Mouse (Mus musculus) frontal cortex, adult (tissue): ENCODE measurements around the gene Dcun1d2.
A peak's percentile ranks its signal among the peaks of the same experiment; 100 is the strongest.

Experiments used
- ATAC-seq: cut with Nextera tagmentation; 2 replicates; pipeline ENCODE4 v1.9.2; 2017; ENCODE audit warnings: mild to moderate bottlenecking, moderate library complexity, mixed read lengths; ENCODE audit not compliant: low TSS enrichment

Dcun1d2 gene

DNA sequence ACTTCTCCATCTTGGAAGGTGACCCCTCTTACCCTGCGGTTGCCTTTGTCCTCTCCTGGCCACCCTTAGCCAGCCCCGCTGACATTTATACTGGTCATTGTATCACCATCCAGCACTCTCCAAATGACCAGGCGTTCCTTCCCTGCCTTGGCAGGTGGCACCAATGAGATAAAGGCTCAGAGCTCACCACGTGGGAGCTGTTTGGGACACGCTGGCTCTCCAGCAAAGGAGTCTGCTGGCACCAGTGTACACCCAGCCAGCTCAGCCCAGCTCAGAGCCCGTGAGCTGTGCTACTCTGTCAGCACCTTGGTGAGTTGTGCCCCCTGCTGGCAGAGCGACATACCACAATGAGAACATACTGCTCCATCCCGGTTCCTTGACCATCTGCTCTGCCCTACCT lies 33.9 kb downstream of the Dcun1d2 start, which contains the start of gene Adprhl1:
Gene Adprhl1 (minus strand): TSS at position 144 of the 400 bp plus-strand sequence.
- peak; percentile 91 for ATAC-seq

DNA sequence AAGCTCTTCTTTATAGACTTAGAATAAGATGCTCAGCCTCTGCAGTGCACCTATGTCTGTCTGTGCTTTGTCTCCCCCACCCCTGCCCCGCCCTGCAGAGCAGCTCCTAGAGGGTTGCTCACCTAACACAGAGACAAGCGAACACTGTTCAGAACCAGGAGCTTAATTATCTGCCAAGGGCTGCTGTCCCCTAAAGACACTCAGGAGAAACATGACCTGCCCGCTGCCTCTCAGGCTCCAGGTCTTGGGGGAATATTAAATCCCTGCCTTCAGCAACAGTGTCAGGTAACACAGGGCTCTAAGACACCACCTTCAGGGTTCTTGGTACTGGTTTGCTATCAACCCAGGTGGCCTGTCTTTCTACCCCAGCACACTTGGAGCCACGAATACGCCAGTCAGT lies 34.5 kb downstream of the Dcun1d2 start:
- no peak for ATAC-seq

GRCm38 (mm10) chr8:13252837-13253236 lies 35.1 kb downstream of the Dcun1d2 start:
- ATAC-seq: no peak

- no peak for ATAC-seq
Observed at GRCm38 (mm10) chr8:13244343-13244880, 43.5 kb downstream of the Dcun1d2 start.

DNA sequence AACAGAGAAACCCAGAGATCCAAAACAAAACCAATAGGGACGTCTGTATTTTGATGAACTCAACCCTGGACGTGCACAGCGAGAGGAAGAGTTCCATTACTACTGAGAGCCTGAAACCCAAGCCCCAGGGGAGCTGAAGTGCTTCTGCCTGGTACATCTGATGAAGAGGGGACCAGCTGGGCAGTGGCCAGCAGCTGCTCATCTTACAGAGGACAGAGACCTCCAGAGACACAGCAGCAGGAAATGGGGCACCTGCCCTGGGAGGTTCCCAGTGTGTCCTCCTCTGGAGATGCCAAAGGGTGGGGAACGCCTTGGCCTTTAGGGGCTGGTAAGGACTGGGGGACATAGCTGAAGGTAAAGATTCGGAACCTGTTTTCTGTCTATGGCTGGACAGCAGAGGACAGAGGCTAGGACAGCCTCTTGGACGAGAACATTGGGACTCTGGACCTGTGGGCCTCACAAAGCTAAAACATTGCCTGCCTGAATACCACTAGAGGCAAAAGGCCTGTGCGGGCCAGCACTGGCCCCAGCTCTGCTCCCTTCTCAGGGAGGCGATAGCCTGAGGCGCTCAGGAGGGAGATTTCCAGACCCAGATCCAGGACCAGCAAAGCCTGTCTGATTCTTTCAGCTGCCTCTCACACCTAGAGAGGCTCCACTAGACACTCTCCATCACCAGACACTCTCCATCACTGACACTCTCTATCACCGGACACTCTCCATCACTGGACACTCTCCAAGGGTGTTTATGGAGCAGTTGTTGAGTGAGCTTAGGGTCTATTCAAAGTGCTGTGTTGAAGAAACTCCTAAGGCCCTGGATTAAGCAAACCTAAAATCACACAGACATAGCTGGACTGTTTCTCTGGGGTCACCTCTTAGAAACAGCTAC lies 44.7 kb downstream of the Dcun1d2 start:
- ATAC-seq: no peak

- no peak for ATAC-seq
Observed at GRCm38 (mm10) chr8:13240691-13241090, 47.2 kb downstream of the Dcun1d2 start.

GRCm38 (mm10) chr8:13240055-13240454 lies 47.9 kb downstream of the Dcun1d2 start:
- no peak for ATAC-seq

GRCm38 (mm10) chr8:13234803-13235202 lies 53.1 kb downstream of the Dcun1d2 start:
- no peak for ATAC-seq

DNA sequence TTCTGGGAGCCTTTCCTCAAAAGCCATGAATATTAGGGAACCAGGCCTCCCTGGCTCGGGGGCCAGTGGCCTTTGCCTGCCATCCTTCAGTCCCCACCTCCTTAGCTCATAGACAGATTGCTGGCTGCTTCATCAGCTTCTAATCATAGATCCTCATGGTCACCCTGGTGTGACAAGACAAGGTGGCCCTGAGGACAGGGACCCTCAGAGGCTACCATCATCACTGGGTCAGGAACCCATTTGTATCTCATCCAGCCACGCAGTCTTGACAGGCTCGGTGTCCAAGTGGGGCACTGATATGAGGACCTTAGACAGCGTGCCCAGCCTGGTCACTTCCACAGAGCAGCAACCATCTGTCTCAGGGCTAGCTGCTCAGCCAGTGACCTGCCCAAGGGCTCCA lies 57.5 kb downstream of the Dcun1d2 start:
- no peak for ATAC-seq

DNA sequence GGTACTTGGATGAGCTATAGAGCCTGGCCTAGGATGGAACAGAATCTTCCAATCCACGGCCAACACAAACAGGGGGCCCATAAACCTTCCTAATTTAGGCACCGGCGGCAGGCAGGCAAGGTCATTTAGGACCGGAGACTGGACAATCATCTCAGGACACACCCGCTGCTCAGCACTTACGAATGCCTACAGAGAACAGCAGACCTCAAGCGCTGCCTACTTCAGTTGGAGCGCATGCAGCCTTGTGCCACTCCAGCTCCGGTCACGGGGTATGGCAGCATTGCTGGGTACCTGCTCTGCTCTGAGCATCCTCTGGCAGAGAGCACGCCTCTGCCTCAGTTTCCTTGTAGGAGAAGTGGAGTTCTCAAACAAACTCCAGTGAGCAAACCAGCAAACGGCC lies 58.1 kb downstream of the Dcun1d2 start:
- no peak for ATAC-seq

- ATAC-seq: no peak
Observed at GRCm38 (mm10) chr8:13228923-13229610, 58.9 kb downstream of the Dcun1d2 start.

DNA sequence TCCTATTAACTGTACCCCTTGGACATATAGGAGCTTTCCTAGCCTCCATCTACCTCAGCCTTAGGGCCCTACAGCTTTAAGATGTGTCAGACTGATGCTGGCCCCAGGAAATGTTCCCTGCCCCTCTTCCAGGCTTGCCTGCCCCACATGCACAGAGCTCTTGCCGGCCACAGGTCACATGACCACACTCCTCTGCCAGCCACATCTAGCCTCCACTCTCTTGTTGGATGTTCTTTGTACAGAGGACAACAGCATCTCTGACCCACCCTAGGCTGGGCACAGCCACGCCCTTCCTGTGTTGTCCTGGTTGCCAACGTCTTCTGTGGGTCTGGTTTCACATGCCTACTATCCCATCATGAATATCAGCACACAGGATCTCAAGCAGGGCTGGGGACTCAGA lies 60.7 kb downstream of the Dcun1d2 start:
- peak; percentile 13; the same call in 1 of the 2 replicates for ATAC-seq

DNA sequence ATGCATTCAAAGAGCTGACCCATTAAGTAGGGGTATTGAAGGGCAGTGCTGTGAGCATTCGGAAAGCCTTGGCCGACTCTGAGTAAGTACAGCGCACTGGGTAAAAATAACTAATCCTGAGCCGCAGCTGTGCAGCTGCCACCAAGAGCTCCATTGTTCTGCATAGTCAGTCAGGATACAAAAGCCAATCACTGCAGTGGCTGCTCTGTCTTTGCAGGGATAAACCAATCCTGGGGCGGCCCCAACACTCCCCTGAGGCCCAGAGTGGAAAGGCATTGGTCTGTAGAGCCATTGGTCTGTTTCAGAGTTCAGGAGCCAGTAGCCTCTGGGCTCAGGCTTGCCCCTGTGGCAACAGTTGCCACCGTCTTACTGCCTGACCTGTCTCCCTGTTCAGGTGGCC lies 61.6 kb downstream of the Dcun1d2 start:
- ATAC-seq: peak; percentile 57

GRCm38 (mm10) chr8:13224426-13224825 lies 63.5 kb downstream of the Dcun1d2 start:
- ATAC-seq: no peak

DNA sequence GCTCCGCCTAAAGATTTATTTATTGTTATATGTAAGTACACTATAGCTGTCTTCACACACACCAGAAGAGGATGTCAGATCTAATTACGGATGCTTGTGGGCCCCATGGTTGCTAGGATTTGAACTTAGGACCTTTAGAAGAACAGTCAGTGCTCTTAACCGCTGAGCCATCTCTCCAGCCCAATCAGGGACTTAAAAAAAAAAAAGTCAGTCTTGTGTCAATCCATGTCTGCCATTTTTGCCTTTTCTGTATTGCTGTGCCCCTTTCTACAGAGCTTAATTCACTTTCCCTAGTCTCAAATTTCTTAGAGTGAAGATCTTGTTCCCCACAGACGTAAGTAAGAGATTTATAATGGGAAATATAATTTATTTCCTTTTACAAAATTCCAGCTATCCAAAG lies 69.5 kb downstream of the Dcun1d2 start:
- no peak for ATAC-seq

DNA sequence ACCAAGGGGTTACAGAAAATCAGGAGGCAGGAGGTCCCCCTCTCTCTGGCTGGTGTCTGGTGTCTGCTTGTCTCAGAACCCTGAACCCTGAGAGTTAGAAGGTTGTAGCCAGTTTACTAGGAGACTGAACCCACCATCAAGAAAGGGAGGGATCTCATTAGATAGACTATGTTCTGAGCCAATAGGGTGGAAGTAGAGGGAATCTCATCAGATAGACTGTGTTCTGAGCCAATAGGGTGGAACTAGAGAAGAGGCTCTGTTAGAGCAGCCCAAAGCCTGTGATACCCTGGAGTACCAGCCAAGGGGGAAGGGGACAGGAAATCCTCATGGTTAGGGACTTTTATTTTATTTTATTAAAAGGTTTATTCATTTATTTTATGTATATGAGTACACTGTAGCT lies 69.9 kb downstream of the Dcun1d2 start:
- no peak for ATAC-seq

- no peak for ATAC-seq
Observed at GRCm38 (mm10) chr8:13217093-13217492, 70.8 kb downstream of the Dcun1d2 start.

- ATAC-seq: no peak
Observed at GRCm38 (mm10) chr8:13216386-13216785, 71.5 kb downstream of the Dcun1d2 start.

DNA sequence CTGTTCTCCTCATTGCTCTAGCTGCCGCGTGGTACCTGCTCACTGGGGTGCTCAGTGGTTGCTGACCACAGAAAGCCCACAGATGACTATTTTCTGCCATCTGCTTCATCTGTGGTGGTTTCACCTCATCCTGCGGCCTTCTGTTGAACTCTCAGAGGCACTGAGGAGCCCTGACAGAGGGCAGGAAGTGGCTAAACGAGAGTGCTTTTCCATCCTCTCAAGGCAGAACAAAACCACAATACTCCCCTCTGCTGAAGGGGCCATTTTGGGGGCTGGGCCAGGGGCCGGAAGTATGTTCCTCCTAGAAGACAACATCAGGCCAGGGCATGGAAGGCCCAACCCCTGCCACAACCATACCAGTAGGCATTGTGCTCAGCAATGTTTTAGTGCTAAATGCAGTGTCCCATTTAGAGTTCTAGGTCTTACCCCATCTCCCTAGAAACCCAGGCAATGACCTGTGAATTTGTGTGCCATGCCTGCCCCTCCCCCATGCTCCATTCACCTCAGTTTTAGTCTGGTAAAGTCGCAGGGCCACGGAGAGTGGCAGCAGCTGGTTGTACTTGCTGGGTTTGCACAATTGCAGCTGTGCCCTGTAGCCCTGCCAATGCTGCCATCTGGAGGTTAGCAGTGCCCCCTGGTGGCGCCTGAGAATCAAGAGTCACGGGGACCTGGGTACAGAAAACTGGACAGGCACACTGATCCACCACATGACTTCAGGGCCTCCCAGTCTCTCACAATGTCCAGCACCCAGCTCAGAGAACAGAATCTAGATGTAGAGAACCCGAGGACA lies 74.3 kb downstream of the Dcun1d2 start:
- ATAC-seq: peak; percentile 92

GRCm38 (mm10) chr8:13209770-13210169 lies 78.2 kb downstream of the Dcun1d2 start:
- ATAC-seq: no peak

- peak; percentile 73; the same call in 1 of the 2 replicates for ATAC-seq
Observed at GRCm38 (mm10) chr8:13208627-13209355, 79.1 kb downstream of the Dcun1d2 start.
